Mouse (Mus musculus) liver, embryonic 14.5 days (tissue): ENCODE data around the gene Arid3a. TPM values are rescaled to one million over a fixed set of nuclear protein-coding genes. Genes with fewer than 3 reads are reported as not detected.
A peak's percentile ranks its signal among the peaks of the same experiment; 100 is the strongest.

Experiments
- ATAC-seq: fragments of 200-750 bp; cut with Nextera tagmentation; 2 replicates; pipeline ENCODE4 v1.8.0; 2017; ENCODE audit warnings: moderate number of reproducible peaks, mild to moderate bottlenecking, moderate library complexity; ENCODE audit not compliant: insufficient read depth
- DNase-seq, 3 experiments: peaks; one replicate each; pipeline ENCODE4 v3.0.0-alpha.2; 2012 to 2013; ENCODE audit warnings: low read depth in 3 of 3, low spot score in 3 of 3
- H3K27ac ChIP-seq: fragments of 300-500 bp; sonication (generic); 2 replicates; pipeline ENCODE4 v1.5.1; 2014; ENCODE audit warnings: moderate library complexity, mild to moderate bottlenecking, control low read depth, inconsistent platforms
- H3K27me3 ChIP-seq: fragments of 300-500 bp; sonication (generic); 2 replicates; pipeline ENCODE4 v1.6.1; 2014; ENCODE audit warnings: mild to moderate bottlenecking, low read length, moderate library complexity; ENCODE audit not compliant: control insufficient read depth, insufficient read depth
- H3K36me3 ChIP-seq: fragments of 300-500 bp; sonication (generic); replicated peaks from 2 replicates; pipeline ENCODE4 v1.6.1; 2014; ENCODE audit warnings: low read depth; ENCODE audit not compliant: control insufficient read depth, insufficient read depth
- H3K4me1 ChIP-seq, 2 experiments: fragments of 200-500 bp in 1 of 2; fragments of 300-500 bp in 1 of 2; sonication (generic) in 1 of 2; replicated peaks; 2 replicates each; pipeline ENCODE4 v1.6.1; 2012 to 2014; ENCODE audit warnings: antibody characterized with exemption in 1 of 2, inconsistent platforms in 1 of 2, low read length in 1 of 2; ENCODE audit not compliant: control insufficient read depth in 2 of 2, insufficient read depth in 2 of 2
- H3K4me2 ChIP-seq: fragments of 300-500 bp; sonication (generic); 2 replicates; pipeline ENCODE4 v1.6.1; 2014; ENCODE audit warnings: low read depth, mild to moderate bottlenecking, control low read depth, moderate library complexity
- H3K4me3 ChIP-seq, 2 experiments: fragments of 200-500 bp in 1 of 2; fragments of 300-500 bp in 1 of 2; sonication (generic) in 1 of 2; 2 replicates each; pipeline ENCODE4 v1.5.1; 2012 to 2014; ENCODE audit warnings: low read depth in 2 of 2, low read length in 2 of 2, mild to moderate bottlenecking in 2 of 2, control low read depth in 1 of 2, inconsistent platforms in 1 of 2, moderate library complexity in 1 of 2; ENCODE audit not compliant: insufficient read depth in 1 of 2
- H3K9ac ChIP-seq: fragments of 300-500 bp; sonication (generic); replicated peaks from 2 replicates; pipeline ENCODE4 v1.6.1; 2014; ENCODE audit warnings: mild to moderate bottlenecking, control low read depth, moderate library complexity
- H3K9me3 ChIP-seq: fragments of 300-500 bp; sonication (generic); 2 replicates; pipeline ENCODE4 v1.6.1; 2016; ENCODE audit warnings: low read length, mixed read lengths; ENCODE audit not compliant: control insufficient read depth
- CTCF ChIP-seq: IDR thresholded peaks from 2 replicates; pipeline ENCODE4 v1.5.1; 2016; ENCODE audit warnings: antibody characterized with exemption, low read depth, control low read depth
- EP300 ChIP-seq: IDR thresholded peaks from 2 replicates; pipeline ENCODE4 v1.6.1; 2016; ENCODE audit warnings: antibody characterized with exemption, low read depth
- WGBS: fragments of 180-500 bp; shearing (Covaris S2); extraction: QIAGEN DNeasy Blood & Tissue Kit; methylation state at CpG from one replicate; pipeline ENCODE4 v1.1.7; 2014; ENCODE audit not compliant: insufficient replicate concordance; 5-methylcytosine and 5-hydroxymethylcytosine counted together
- polyA plus RNA-seq, 2 experiments: library from polyadenylated mRNA; depleted of rRNA in 1 of 2; stranded (reverse) in 1 of 2; unstranded in 1 of 2; fragments of >200 nt; fragmentation: Nextera tagmentation in 1 of 2; extraction: Ambion mirVana in 1 of 2; gene quantifications; 2 replicates each; pipeline versions ENCODE4 v1.2.1 to v1.2.3; 2012 to 2014

Gene Arid3a
- polyA plus RNA-seq, 2 experiments, result 3.9 to 5.5 TPM

DNA sequence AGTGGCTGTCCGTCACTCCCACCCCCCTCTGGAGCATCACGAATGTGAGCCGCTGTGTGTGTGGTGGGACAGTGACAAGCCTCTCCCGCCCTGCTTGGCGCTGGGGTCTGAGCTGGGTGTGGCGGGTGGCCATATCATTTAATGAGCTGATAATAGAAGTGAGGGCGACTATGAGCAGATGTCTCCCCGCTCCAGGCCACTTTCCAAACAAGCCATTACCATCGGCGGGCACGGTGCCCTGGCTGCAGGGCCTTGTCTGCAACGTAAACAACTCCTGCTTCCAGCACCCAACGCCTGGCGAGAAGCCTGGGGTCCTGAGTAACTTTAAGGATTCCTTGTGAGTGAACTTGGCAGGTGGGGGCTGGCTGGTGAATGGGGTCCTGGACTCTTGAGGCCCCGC lies 71.0 kb downstream of the Arid3a start:
- Histone ChIP-seq H3K4me1 (peaks cover 19 to 20% of the 10 kb centered on the region in 2 experiments), H3K36me3 (peaks cover 16% of the 10 kb centered on the region), H3K4me2 (peak overlapping the region; percentile 83), H3K27ac (peak overlapping the region; percentile 95), H3K9ac (peak overlapping the region; percentile 96), H3K4me3 (peak overlapping the region; percentile 91 to 98), H3K9me3 (no peaks in the 10 kb centered on the region), H3K27me3 (no peaks in the 10 kb centered on the region)
- DNase-seq (no peak), ATAC-seq (peak; percentile 19; the same call in 1 of the 2 replicates)
- TF ChIP-seq EP300, result no peak
- TF ChIP-seq CTCF, result no peak; the same call in 1 of the 2 replicates
- WGBS, result 21% methylated on average over 15 of the region's 15 CpGs

- Histone ChIP-seq H3K27ac (no peak overlapping the region), H3K9me3 (no peaks in the 10 kb centered on the region), H3K4me2 (no peak overlapping the region), H3K36me3 (peaks cover 26% of the 10 kb centered on the region), H3K27me3 (no peaks in the 10 kb centered on the region), H3K9ac (no peak overlapping the region), H3K4me3 (no peak overlapping the region), H3K4me1 (peaks cover 24 to 31% of the 10 kb centered on the region in 2 experiments)
- DNase-seq (no peak), ATAC-seq (no peak)
- 88% methylated on average over 9 of the region's 9 CpGs for WGBS
- TF ChIP-seq CTCF (no peak), EP300 (no peak)
These were observed 75.1 kb downstream of the Arid3a start for GRCm38 (mm10) chr10:80001945-80002344.

DNA sequence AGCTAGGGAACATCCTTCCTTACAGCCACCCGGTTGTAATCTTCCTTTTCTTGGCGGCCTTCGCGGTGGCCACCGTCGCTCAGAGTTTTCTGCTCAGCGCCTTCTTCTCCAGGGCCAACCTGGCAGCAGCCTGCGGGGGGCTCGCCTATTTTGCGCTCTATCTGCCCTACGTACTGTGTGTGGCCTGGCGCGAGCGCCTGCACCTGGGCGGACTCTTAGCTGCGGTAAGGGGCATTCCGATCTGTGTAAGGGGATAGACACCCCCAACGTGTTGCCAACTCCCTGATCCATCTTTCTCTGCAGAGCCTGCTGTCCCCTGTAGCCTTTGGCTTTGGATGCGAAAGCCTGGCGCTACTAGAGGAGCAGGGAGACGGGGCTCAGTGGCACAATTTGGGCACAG lies 76.0 kb downstream of the Arid3a start:
- DNase-seq (no peak), ATAC-seq (no peak)
- Histone ChIP-seq H3K4me3 (no peak overlapping the region), H3K27me3 (no peaks in the 10 kb centered on the region), H3K9me3 (no peaks in the 10 kb centered on the region), H3K9ac (no peak overlapping the region), H3K4me1 (peaks cover 24 to 31% of the 10 kb centered on the region in 2 experiments), H3K4me2 (no peak overlapping the region; the same call in 1 of the 2 replicates), H3K27ac (no peak overlapping the region), H3K36me3 (peaks cover 34% of the 10 kb centered on the region)
- whole genome bisulfite sequencing, result 62% methylated on average over 21 of the region's 21 CpGs
- TF ChIP-seq CTCF, result no peak
- TF ChIP-seq EP300, result no peak

GRCm38 (mm10) chr10:80003374-80004232 lies 76.8 kb downstream of the Arid3a start:
- peaks cover 40% of the 10 kb centered on the region for H3K36me3 ChIP-seq
- peak overlapping the region; percentile 17; the same call in 1 of the 2 replicates for H3K27ac ChIP-seq
- H3K4me3 ChIP-seq, result no peak overlapping the region
- H3K9me3 ChIP-seq, result no peaks in the 10 kb centered on the region
- H3K9ac ChIP-seq, result no peak overlapping the region
- WGBS, result 34% methylated on average over 9 of the region's 9 CpGs
- H3K4me1 ChIP-seq, result peaks cover 21 to 29% of the 10 kb centered on the region in 2 experiments
- peak; percentile 55 for ATAC-seq
- H3K4me2 ChIP-seq, result peak overlapping the region; percentile 32
- DNase-seq, result peak in 1 of 3 experiments; percentile 52
- H3K27me3 ChIP-seq, result no peaks in the 10 kb centered on the region
- TF ChIP-seq CTCF (no peak), EP300 (no peak)

- H3K27ac ChIP-seq, result no peak overlapping the region
These were observed 77.4 kb downstream of the Arid3a start for GRCm38 (mm10) chr10:80004233-80004705.

More at GRCm38 (mm10) chr10:80004233-80004705, 77.4 kb downstream of the Arid3a start:
- 63% methylated on average over 8 of the region's 8 CpGs for WGBS
- Histone ChIP-seq H3K4me2 (no peak overlapping the region), H3K9ac (no peak overlapping the region), H3K4me3 (no peak overlapping the region), H3K9me3 (no peaks in the 10 kb centered on the region), H3K36me3 (peaks cover 42% of the 10 kb centered on the region), H3K27me3 (no peaks in the 10 kb centered on the region), H3K4me1 (peaks cover 21 to 29% of the 10 kb centered on the region in 2 experiments)
- DNase-seq (no peak), ATAC-seq (no peak)
- TF ChIP-seq CTCF (no peak), EP300 (no peak)

Other genes with a start within 250 kb of the Arid3a start
Only the 30 nearest of the 35 such genes appear.
- gene Hcn2, start 210.4 kb upstream of the Arid3a start, polyA plus RNA-seq (2012; rRNA removed), result 0.09 and 0.17 TPM in 2 replicates
- not detected in 2 replicates for gene Hcn2, start 210.4 kb upstream of the Arid3a start, polyA plus RNA-seq (2014; fragmentation: Nextera tagmentation; extraction: Ambion mirVana)
- 17.4 and 17.9 TPM in 2 replicates for gene Polrmt, start 180.5 kb upstream of the Arid3a start, polyA plus RNA-seq (2012; rRNA removed)
- 10.1 and 13.3 TPM in 2 replicates for gene Polrmt, start 180.5 kb upstream of the Arid3a start, polyA plus RNA-seq (2014; fragmentation: Nextera tagmentation; extraction: Ambion mirVana)
- not detected in 2 replicates for gene Fgf22, start 172.0 kb upstream of the Arid3a start, polyA plus RNA-seq (2012; rRNA removed)
- gene Fgf22, start 172.0 kb upstream of the Arid3a start, polyA plus RNA-seq (2014; fragmentation: Nextera tagmentation; extraction: Ambion mirVana), result not detected in 2 replicates
- gene Rnf126, start 160.1 kb upstream of the Arid3a start, polyA plus RNA-seq (2012; rRNA removed), result 46.4 and 51.3 TPM in 2 replicates
- gene Rnf126, start 160.1 kb upstream of the Arid3a start, polyA plus RNA-seq (2014; fragmentation: Nextera tagmentation; extraction: Ambion mirVana), result 27.7 and 33.7 TPM in 2 replicates
- gene Fstl3, start 149.8 kb upstream of the Arid3a start, polyA plus RNA-seq (2012; rRNA removed), result 0.54 and 0.56 TPM in 2 replicates
- 0.18 and 0.23 TPM in 2 replicates for gene Fstl3, start 149.8 kb upstream of the Arid3a start, polyA plus RNA-seq (2014; fragmentation: Nextera tagmentation; extraction: Ambion mirVana)
- 1.6 TPM in 2 replicates for gene Prss57, start 136.1 kb upstream of the Arid3a start, polyA plus RNA-seq (2012; rRNA removed)
- 3.2 and 4.9 TPM in 2 replicates for gene Prss57, start 136.1 kb upstream of the Arid3a start, polyA plus RNA-seq (2014; fragmentation: Nextera tagmentation; extraction: Ambion mirVana)
- 3.4 and 3.5 TPM in 2 replicates for gene Palm, start 133.5 kb upstream of the Arid3a start, polyA plus RNA-seq (2012; rRNA removed)
- 4.0 and 4.1 TPM in 2 replicates for gene Palm, start 133.5 kb upstream of the Arid3a start, polyA plus RNA-seq (2014; fragmentation: Nextera tagmentation; extraction: Ambion mirVana)
- gene Misp, start 106.1 kb upstream of the Arid3a start, polyA plus RNA-seq (2012; rRNA removed), result 0.13 and 0.18 TPM in 2 replicates
- gene Misp, start 106.1 kb upstream of the Arid3a start, polyA plus RNA-seq (2014; fragmentation: Nextera tagmentation; extraction: Ambion mirVana), result 0.41 TPM in 1 of 2 replicates, not detected in the other
- gene Ptbp1, start 72.6 kb upstream of the Arid3a start, polyA plus RNA-seq (2012; rRNA removed), result 118 and 126 TPM in 2 replicates
- 84.5 and 99.8 TPM in 2 replicates for gene Ptbp1, start 72.6 kb upstream of the Arid3a start, polyA plus RNA-seq (2014; fragmentation: Nextera tagmentation; extraction: Ambion mirVana)
- 133 and 152 TPM in 2 replicates for gene Prtn3, start 52.6 kb upstream of the Arid3a start, polyA plus RNA-seq (2012; rRNA removed)
- gene Prtn3, start 52.6 kb upstream of the Arid3a start, polyA plus RNA-seq (2014; fragmentation: Nextera tagmentation; extraction: Ambion mirVana), result 86.8 and 132 TPM in 2 replicates
- 6.7 and 7.0 TPM in 2 replicates for gene Plppr3, start 52.4 kb upstream of the Arid3a start, polyA plus RNA-seq (2012; rRNA removed)
- 2.8 and 3.0 TPM in 2 replicates for gene Plppr3, start 52.4 kb upstream of the Arid3a start, polyA plus RNA-seq (2014; fragmentation: Nextera tagmentation; extraction: Ambion mirVana)
- 52.2 and 61.9 TPM in 2 replicates for gene Elane, start 40.8 kb upstream of the Arid3a start, polyA plus RNA-seq (2012; rRNA removed)
- 116 and 151 TPM in 2 replicates for gene Elane, start 40.8 kb upstream of the Arid3a start, polyA plus RNA-seq (2014; fragmentation: Nextera tagmentation; extraction: Ambion mirVana)
- 0.14 and 0.29 TPM in 2 replicates for gene Cfd, start 36.2 kb upstream of the Arid3a start, polyA plus RNA-seq (2012; rRNA removed)
- not detected in 2 replicates for gene Cfd, start 36.2 kb upstream of the Arid3a start, polyA plus RNA-seq (2014; fragmentation: Nextera tagmentation; extraction: Ambion mirVana)
- 13.3 and 14.3 TPM in 2 replicates for gene Med16, start 18.1 kb upstream of the Arid3a start, polyA plus RNA-seq (2012; rRNA removed)
- 10.0 and 12.0 TPM in 2 replicates for gene Med16, start 18.1 kb upstream of the Arid3a start, polyA plus RNA-seq (2014; fragmentation: Nextera tagmentation; extraction: Ambion mirVana)
- gene Gm26602, start 16.2 kb upstream of the Arid3a start, polyA plus RNA-seq (2012; rRNA removed), result not detected in 2 replicates
- gene Gm26602, start 16.2 kb upstream of the Arid3a start, polyA plus RNA-seq (2014; fragmentation: Nextera tagmentation; extraction: Ambion mirVana), result not detected in 2 replicates
- gene Kiss1r, start 10.1 kb upstream of the Arid3a start, polyA plus RNA-seq (2012; rRNA removed), result 0.17 and 0.30 TPM in 2 replicates
- gene Kiss1r, start 10.1 kb upstream of the Arid3a start, polyA plus RNA-seq (2014; fragmentation: Nextera tagmentation; extraction: Ambion mirVana), result 0.11 TPM in 1 of 2 replicates, not detected in the other
- 34.7 and 41.4 TPM in 2 replicates for gene R3hdm4, start 5.8 kb upstream of the Arid3a start, polyA plus RNA-seq (2012; rRNA removed)
- gene R3hdm4, start 5.8 kb upstream of the Arid3a start, polyA plus RNA-seq (2014; fragmentation: Nextera tagmentation; extraction: Ambion mirVana), result 38.5 and 46.0 TPM in 2 replicates
- gene Wdr18, start 33.1 kb downstream of the Arid3a start, polyA plus RNA-seq (2012; rRNA removed), result 22.3 and 24.7 TPM in 2 replicates
- gene Wdr18, start 33.1 kb downstream of the Arid3a start, polyA plus RNA-seq (2014; fragmentation: Nextera tagmentation; extraction: Ambion mirVana), result 58.4 TPM in 2 replicates
- 0.01 and 0.03 TPM in 2 replicates for gene Grin3b, start 43.7 kb downstream of the Arid3a start, polyA plus RNA-seq (2012; rRNA removed)
- gene Grin3b, start 43.7 kb downstream of the Arid3a start, polyA plus RNA-seq (2014; fragmentation: Nextera tagmentation; extraction: Ambion mirVana), result 0.13 TPM in 1 of 2 replicates, not detected in the other
- gene Tmem259, start 57.3 kb downstream of the Arid3a start, polyA plus RNA-seq (2012; rRNA removed), result 59.7 and 79.7 TPM in 2 replicates
- gene Tmem259, start 57.3 kb downstream of the Arid3a start, polyA plus RNA-seq (2014; fragmentation: Nextera tagmentation; extraction: Ambion mirVana), result 5.9 and 8.6 TPM in 2 replicates
- gene Cnn2, start 61.5 kb downstream of the Arid3a start, polyA plus RNA-seq (2012; rRNA removed), result 14.3 and 15.8 TPM in 2 replicates
- 33.8 and 39.7 TPM in 2 replicates for gene Cnn2, start 61.5 kb downstream of the Arid3a start, polyA plus RNA-seq (2014; fragmentation: Nextera tagmentation; extraction: Ambion mirVana)
- 11.2 and 12.7 TPM in 2 replicates for gene Abca7, start 69.5 kb downstream of the Arid3a start, polyA plus RNA-seq (2012; rRNA removed)
- gene Abca7, start 69.5 kb downstream of the Arid3a start, polyA plus RNA-seq (2014; fragmentation: Nextera tagmentation; extraction: Ambion mirVana), result 4.9 and 6.0 TPM in 2 replicates
- gene Arhgap45, start 89.6 kb downstream of the Arid3a start, polyA plus RNA-seq (2012; rRNA removed), result 17.5 and 20.9 TPM in 2 replicates
- 7.9 and 9.3 TPM in 2 replicates for gene Arhgap45, start 89.6 kb downstream of the Arid3a start, polyA plus RNA-seq (2014; fragmentation: Nextera tagmentation; extraction: Ambion mirVana)
- 77.0 and 121 TPM in 2 replicates for gene Polr2e, start 112.8 kb downstream of the Arid3a start, polyA plus RNA-seq (2012; rRNA removed)
- 88.0 and 90.2 TPM in 2 replicates for gene Polr2e, start 112.8 kb downstream of the Arid3a start, polyA plus RNA-seq (2014; fragmentation: Nextera tagmentation; extraction: Ambion mirVana)
- gene Gpx4, start 120.1 kb downstream of the Arid3a start, polyA plus RNA-seq (2012; rRNA removed), result 274 and 388 TPM in 2 replicates
- gene Gpx4, start 120.1 kb downstream of the Arid3a start, polyA plus RNA-seq (2014; fragmentation: Nextera tagmentation; extraction: Ambion mirVana), result 705 and 724 TPM in 2 replicates
- gene Sbno2, start 178.5 kb downstream of the Arid3a start, polyA plus RNA-seq (2012; rRNA removed), result 10.0 and 10.1 TPM in 2 replicates
- gene Sbno2, start 178.5 kb downstream of the Arid3a start, polyA plus RNA-seq (2014; fragmentation: Nextera tagmentation; extraction: Ambion mirVana), result 6.6 and 7.6 TPM in 2 replicates
- 80.5 and 88.8 TPM in 2 replicates for gene Stk11, start 188.8 kb downstream of the Arid3a start, polyA plus RNA-seq (2012; rRNA removed)
- 17.4 and 18.9 TPM in 2 replicates for gene Stk11, start 188.8 kb downstream of the Arid3a start, polyA plus RNA-seq (2014; fragmentation: Nextera tagmentation; extraction: Ambion mirVana)
- 196 and 211 TPM in 2 replicates for gene Atp5d, start 211.6 kb downstream of the Arid3a start, polyA plus RNA-seq (2012; rRNA removed)
- 249 and 270 TPM in 2 replicates for gene Atp5d, start 211.6 kb downstream of the Arid3a start, polyA plus RNA-seq (2014; fragmentation: Nextera tagmentation; extraction: Ambion mirVana)
- 1.8 and 2.2 TPM in 2 replicates for gene Cbarp, start 213.8 kb downstream of the Arid3a start, polyA plus RNA-seq (2012; rRNA removed)
- 0.42 and 1.1 TPM in 2 replicates for gene Cbarp, start 213.8 kb downstream of the Arid3a start, polyA plus RNA-seq (2014; fragmentation: Nextera tagmentation; extraction: Ambion mirVana)
- gene Midn, start 221.2 kb downstream of the Arid3a start, polyA plus RNA-seq (2012; rRNA removed), result 9.1 and 10.3 TPM in 2 replicates
- gene Midn, start 221.2 kb downstream of the Arid3a start, polyA plus RNA-seq (2014; fragmentation: Nextera tagmentation; extraction: Ambion mirVana), result 5.1 and 5.7 TPM in 2 replicates